Mouse (Mus musculus): ENCODE results near the gene Pde9a.

Pde9a gene

DNA sequence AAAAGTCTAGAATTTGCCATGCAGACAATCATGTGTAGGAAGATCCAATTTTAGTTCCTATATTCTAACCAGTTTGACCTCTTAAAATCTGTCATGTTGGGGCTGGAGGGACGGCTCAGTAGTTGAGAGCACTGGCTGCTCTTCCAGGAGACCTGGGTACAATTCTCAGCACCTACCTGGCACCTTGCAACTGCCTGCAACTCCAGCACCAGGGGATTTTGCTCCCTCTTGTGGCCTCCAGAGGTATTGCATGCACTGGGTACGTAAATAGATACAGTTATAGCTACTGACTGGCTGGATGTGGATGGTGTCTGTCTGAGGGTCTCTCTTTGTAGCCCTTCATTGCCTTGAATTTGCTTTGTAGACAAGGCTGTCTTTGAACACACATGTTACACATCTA is 43.4 kb downstream of the Pde9a start:
- in situ Hi-C loops (cut with MboI, MseI) = loop anchor here in 1 of 2 experiments (5.0 kb wide), 1 partner anchor 67 kb away; no protein-coding TSS in a partner anchor

DNA sequence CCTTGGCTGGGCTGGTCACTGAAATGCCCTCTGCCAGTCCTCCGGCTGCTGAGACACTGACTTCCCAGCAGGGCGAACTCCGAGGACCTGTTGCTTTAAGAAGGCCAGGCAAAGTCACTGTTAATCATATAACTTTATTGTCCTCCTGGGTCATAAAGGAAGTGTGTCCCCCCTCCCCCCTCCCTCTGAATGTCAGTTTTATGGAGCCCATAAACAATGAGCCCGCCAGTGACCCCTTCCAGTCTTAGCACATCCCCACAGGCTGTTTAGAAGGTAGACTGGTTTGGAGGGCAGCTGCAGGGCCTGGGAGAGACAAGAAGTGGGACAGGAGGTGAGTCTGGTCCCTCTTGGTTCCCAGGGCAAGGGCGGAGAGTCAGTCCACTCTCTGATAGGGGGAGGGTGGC is 46.9 kb downstream of the Pde9a start:
- in situ Hi-C loops (cut with MboI, MseI) = no loop called here

DNA sequence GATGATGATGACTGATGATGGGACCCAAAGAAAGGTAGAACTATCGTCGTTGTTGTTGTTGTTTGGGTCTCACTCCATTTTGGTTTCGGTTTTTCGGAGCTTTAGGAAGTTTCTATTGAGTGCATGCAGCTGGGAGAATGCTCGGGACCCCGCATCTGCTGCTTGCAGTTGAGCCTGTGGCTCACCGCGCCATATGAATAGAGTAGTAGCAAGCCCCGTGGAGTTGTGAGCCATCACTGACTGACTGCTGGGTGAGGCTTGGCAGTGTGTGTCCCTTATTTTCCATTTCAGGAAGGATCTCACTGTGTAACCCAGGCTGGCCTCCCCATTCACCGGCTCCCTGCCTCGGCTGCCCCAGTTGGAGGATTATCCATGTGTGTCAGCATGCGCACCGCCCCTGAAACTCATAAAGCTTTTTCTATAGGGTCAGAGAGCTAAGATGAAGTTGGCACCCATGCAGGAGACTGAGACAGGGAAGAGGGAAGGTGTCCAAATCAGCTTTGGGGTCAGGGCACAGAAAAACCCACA is 47.5 kb downstream of the Pde9a start:
- in situ Hi-C loops (cut with MboI, MseI) = no loop called here

DNA sequence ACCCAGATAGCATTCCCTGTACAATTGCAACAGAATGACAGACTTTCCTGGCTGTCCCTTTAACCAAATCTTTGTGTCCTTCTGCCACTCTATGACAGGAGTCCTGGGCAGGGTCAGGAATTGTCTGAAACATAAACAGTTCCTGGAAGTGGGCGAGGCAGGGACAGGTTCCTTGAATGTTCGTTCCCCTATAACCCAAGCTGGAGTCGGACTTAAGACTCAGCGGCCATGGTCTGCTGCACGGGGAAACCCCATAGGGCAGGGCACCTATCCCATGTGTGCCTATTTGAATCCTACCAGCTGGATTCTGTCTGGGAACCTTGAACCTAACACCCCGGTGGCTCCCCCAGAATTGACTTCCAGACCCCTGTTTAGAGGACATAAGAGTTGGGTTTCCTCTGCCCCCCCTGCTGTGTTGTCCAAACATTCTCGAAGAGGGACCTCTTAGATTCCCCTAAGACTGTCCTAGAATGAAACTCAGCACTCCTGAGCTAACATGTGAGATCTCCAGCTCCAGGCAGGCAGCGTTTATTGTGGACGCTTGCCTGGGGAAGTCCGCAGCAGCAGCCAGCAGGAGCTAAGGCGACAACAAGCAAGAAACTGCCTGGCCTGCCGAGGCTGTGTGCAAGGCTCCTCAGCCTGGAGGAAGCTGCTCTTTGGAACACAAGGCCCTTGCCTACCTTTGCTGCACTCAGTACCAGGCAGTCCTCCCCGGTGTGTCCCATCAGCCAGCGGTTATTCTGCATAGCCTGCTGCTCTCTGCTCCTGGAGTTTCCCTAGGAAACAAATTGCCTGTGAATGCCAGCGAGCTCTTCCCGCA is 48.2 kb downstream of the Pde9a start:
- in situ Hi-C loops (cut with MboI, MseI) = no loop called here

DNA sequence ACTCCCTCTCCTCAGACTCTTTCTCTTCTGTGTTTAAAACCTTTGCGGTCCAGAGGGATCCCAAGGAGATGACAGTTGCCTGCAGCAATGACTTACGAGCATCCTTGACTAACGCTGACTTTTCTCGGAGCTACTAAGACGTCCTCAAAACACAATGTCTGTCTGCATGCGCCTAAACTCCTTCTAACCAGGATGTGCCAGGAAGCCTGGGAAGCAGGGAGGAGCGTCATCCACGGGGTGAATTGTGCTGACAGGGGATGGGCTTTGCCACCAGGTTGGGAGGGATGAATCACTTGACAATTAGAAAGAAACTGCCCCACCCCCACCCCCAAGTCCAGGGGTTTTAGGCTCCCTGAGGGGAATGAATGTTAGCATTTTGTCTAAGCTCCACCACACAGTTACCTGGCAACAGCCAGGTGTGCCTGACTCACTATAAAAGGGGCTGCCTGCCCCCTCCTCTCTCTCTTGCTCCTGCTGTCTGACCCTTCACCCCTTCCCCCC is 48.9 kb downstream of the Pde9a start:
- in situ Hi-C loops (cut with MboI, MseI) = no loop called here

DNA sequence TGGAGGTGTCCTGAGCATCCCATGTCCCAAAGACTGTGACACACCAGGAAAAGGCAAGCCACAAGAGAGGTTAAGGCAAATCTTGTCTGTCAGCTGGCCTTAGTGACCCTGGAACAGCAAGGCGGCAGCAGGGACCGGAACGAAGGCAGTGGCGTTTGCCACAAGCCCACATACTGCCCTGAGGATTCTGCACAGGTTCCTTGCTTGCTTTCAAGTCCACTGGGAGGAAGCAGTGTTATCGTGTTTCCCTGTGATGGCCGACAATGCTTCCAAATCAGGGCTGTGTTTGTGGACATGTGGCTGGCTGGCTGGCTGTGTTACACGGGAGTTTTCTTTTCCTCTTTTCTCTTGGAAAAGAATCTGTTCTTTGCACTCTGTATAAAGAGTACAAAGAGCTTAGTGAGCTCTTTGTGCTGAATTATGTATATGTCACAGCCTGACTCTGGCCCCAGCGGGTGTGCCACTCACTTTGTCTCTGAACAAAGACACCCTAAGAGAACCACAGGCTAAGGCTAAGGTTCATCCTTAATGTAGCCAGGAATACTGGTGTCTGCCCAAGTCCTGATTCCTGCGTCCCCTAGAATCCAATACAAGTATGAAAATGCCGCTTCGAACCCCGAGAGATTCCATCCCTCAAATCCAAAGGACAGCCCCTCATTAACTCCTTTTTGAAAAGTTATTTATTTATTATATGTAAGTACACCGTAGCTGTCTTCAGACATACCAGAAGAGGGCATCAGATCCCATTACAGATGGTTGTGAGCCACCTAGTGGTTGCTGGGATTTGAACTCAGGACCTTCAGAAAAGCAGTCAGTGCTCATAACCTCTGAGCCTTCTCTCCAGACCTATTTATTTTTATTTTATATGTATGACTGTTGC is 50.2 kb downstream of the Pde9a start:
- in situ Hi-C loops (cut with MboI, MseI) = no loop called here

DNA sequence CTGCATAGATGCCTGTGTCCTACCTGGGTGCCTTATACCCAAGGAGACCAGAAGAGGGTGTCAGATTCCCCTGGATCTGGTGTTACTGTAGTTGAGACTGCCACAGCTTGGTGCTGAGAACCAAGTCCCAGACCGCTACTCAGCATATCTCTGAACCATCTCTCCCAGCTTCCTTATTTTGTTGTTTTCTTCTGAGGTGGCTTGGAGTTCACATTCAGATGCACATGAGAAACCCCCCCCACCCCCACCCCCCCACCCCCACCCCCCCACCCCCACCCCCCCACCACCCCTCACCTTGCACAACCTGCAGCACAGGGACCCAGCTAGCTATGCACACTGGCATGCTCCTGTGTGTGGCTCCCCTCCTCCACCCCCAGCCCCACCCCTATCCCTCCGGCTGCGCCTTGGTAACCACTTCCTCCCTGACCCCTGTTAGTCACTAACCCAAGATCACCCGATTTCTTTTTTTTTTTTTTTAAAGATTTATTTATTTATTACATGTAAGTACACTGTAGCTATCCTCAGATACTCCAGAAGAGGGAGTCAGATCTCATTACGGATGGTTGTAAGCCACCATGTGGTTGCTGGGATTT is 50.9 kb downstream of the Pde9a start:
- in situ Hi-C loops (cut with MboI, MseI) = no loop called here

DNA sequence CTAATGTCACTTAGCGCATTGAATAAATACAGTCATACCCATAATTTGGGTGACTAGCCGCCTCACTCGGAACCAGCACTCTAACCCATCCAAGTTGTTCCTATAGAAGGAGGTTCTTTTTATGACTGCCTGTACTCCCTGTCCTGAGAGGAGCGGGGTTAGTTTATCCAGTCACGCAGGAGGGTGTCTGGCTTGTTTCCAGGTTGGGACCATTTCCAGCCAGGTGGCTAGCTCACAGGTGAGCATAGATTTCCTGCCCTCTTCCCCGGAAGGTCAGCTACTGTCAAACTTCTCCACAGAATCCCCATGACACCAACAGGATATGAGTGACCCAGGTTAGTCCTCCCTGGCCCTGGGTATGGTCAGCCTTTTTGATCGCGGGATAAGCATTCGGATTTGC is 51.5 kb downstream of the Pde9a start:
- in situ Hi-C loops (cut with MboI, MseI) = no loop called here

DNA sequence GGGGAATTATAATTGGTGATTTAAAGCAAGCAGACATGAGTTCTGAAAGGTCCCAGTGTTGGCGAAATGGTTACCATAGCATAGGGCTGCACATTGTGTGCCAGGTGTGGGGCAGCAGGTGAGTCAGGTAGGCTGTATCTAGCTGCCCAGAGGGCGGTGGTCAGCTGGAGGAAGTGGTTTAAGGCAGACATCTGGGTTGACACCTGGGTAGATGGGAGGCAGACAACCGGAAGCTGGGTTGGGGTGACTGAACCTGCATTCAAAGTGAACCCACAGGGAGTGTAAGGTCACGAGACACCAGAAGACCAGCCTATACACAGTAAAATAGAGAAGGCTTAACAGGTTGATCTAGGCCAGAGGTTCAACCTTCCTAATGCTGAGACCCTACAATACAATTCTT is 54.0 kb downstream of the Pde9a start:
- in situ Hi-C loops (cut with MboI, MseI) = no loop called here

DNA sequence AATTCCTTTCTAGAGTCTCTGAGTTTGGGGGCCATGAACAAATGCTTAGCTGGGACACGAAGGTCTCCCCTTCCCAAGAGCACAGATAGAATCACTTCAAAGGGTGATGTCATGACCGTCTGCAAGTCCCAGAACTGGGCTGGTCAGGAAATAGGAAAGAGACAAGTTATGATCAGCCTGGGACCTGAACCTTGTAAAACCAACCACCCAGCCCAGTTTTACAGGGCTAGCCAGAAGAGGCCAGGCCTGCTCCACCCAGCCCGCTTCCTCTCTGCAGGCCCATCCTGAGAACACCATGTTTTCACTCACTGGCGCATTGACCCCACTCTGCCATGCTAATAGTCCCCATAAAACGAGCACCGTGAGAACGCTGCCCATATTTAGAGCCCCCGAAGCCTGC is 56.5 kb downstream of the Pde9a start:
- in situ Hi-C loops (cut with MboI, MseI) = no loop called here

DNA sequence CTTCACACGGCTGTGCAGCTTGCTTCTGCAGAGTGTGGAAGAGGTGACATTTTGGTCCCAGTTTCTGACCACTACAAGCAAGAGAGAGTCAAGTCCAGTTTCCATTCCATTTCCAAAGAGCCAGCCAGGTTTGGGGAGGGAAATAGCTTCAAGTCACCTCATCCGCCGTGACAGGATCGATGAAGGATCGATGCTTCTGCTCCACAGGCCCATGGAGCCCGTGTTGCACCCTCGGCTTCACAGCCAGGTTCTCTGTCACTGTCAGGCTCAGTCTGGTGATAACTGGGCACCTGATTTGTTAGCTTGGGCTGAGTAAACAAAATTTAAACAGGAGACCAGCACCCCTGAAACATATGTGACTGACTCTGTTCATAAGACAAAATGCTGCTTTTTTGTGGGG is 58.2 kb downstream of the Pde9a start:
- in situ Hi-C loops (cut with MboI, MseI) = no loop called here

DNA sequence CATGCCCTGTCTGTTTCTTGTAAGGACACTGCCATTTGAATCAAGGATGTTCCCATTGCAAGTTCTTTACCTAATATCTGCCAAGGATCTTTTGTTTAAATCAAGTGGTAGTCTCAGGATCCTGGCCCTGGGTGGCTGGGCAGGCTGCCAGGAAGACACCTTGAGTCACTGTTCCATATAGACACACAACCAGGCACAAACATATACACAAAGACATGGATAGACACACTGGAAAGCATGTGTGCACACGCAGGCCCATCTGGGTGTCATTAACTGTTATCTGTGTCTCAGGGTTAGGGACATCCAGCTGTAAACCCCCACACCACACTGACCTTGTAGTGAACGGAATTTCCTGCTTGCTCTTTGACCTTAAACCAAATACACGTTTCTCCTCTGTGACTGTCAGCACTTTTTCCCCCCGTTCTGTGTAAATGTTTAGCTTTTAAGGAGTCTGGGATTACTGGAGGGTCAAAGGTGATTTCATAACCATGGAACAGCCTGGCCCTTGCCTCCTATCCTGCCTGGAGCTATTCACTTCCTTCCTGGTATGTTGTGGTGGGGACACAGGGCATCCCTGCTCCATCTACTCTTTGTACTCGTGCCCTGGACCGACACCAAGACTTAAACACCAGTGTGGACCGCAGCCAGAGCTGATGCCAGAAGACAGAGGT is 59.2 kb downstream of the Pde9a start:
- in situ Hi-C loops (cut with MboI, MseI) = no loop called here

DNA sequence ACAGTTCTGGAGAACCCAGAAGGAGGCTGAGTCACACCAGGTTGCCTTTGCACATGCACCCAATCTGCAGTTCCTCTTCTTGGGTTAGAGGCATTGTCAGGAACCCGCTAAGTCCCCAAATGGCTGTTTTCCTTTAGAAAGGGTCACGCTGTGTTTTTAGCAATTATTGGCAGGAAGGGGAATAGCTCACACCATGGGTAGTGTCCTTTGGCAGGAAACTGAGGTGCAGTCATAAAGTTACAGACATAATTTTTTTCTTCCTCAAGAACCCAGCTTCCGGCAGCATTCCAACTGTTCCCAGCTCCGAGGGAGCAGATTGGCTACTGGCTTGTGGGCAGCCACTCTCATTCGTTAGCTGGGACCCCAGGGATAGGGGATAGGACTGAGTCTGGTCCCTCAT is 61.8 kb downstream of the Pde9a start:
- in situ Hi-C loops (cut with MboI, MseI) = no loop called here

DNA sequence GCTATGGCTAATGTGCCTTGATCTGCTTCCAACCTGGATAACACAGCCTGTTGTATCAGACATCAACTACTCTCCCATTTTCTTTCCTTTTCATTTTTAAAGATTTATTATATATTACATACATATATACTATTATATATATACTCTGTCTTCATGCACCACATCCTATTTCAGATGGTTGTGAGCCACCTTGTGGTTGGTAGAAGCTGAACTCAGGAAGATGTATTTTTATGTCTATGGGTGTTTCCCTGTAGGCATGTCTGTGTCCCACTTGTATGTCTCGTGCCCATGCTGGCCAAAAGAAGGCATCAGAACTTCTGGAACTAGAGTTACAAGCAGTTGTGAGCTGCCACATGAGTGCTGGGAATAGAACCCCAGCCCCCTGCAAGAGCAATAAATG is 62.5 kb downstream of the Pde9a start:
- in situ Hi-C loops (cut with MboI, MseI) = no loop called here

DNA sequence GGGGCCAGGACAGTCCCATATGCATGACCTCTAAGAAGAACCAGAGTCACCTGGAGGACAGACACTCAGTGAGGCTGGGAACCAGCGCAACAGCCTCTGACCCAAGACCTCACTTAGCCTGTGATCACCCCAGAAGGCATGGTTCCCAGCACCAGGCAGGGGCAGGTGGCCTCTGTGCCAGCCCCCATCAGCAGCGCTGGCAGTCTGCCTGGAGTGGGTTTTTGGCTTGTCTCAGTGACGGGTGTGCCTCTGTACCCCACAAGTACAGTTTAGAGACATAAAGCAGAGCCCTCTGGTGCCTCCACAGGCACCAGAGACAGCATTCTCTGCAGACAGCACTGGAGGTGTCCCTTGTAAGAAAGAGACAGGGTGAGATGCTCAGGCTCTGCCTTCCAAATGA is 64.2 kb downstream of the Pde9a start:
- in situ Hi-C loops (cut with MboI, MseI) = loop anchor here in 1 of 2 experiments (25.0 kb wide), 1 partner anchor 438 kb away; no protein-coding TSS in a partner anchor

DNA sequence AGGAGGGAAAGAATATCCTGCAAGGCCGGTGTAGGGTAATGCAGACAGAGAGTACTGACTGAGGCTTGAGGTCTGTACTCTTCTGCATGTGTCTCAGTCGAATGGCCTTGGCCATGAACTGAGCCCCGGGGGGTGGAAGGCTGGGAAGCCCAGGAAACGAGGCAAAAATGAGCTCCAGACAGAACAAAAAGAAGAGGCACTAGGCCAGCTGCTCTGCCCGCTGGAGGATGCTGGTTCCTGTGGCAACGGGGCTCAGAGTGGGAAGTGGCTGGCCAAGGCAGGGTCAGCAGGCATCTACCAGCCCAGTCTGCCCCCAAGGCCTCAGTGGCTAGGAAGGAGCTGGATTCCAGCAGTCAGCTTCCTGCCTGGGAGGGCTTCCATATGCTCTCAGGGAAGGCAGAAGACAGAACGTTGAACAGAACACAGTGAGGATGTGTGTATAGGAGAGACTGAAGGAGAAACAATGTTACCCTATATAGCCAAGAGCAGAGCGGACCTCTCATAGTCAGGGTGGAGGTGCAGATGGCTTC is 65.2 kb downstream of the Pde9a start:
- in situ Hi-C loops (cut with MboI, MseI) = loop anchor here in 1 of 2 experiments (25.0 kb wide), 1 partner anchor 439 kb away; no protein-coding TSS in a partner anchor

DNA sequence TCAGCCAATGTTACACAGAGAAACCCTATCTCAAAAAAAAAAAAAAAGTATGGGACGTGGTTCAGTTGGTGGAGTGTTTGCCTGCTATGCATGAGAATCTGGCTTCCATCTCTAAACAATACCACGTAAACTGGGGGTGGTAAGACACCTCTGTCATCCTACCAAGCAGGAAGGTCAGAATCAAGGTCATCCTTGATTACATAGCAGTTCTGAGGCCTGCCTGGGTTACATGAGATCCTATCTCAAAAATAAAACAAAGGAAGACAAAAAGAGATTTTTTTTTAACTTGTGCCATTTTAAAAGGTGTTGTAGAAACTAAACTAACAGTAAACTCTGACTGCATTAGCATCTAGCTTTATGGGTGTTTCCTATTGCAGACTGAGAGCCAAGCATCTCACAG is 66.8 kb downstream of the Pde9a start:
- in situ Hi-C loops (cut with MboI, MseI) = loop anchor here in 1 of 2 experiments (25.0 kb wide), 1 partner anchor 441 kb away; no protein-coding TSS in a partner anchor

DNA sequence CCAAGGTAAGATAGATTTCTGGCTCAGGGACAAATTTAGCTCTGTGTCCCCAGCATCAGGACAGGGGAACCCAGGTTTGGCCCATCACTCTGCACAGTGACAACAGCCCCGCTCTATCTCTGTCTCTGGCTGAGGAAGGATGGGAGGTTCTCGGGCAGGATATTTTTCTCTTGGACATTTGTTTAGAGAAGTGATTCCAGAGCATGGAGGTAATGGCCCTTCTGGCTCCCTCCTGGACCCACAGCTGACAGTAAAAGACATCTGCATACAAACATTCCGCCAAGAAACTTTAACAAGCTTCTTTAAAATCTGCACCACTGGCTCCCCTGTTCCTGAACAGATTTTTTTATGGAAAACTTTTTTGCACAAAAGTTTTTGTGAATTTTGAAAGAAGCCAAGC is 67.5 kb downstream of the Pde9a start:
- in situ Hi-C loops (cut with MboI, MseI) = loop anchor here in 1 of 2 experiments (25.0 kb wide), 1 partner anchor 441 kb away; no protein-coding TSS in a partner anchor

DNA sequence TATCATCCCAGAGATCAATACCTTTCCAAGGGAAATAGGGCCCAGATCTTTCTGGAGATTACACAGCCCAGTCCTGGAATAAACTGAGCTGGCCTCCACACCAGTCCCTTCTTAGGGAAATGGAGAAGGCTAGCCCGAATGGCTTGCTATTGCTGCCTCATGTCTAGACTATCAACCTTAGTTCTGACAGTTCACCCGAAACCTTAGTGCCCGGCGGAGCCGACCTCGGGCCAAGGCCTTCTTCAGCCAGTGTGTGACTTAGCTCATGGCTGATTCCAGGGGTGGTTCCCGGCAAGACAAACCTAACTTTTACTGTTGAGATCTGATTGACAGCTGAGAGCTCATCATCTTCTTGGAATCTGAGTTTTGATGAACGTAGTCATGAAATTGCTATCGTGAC is 68.0 kb downstream of the Pde9a start:
- in situ Hi-C loops (cut with MboI, MseI) = loop anchor here in 1 of 2 experiments (25.0 kb wide), 1 partner anchor 442 kb away; no protein-coding TSS in a partner anchor
